Mouse (Mus musculus): ENCODE results near the gene Agbl4. TPM values are rescaled to one million over a fixed set of nuclear protein-coding genes. Genes with fewer than 3 reads are reported as not detected.

Gene Agbl4
- polyA plus RNA-seq, 1 experiment = not detected

DNA sequence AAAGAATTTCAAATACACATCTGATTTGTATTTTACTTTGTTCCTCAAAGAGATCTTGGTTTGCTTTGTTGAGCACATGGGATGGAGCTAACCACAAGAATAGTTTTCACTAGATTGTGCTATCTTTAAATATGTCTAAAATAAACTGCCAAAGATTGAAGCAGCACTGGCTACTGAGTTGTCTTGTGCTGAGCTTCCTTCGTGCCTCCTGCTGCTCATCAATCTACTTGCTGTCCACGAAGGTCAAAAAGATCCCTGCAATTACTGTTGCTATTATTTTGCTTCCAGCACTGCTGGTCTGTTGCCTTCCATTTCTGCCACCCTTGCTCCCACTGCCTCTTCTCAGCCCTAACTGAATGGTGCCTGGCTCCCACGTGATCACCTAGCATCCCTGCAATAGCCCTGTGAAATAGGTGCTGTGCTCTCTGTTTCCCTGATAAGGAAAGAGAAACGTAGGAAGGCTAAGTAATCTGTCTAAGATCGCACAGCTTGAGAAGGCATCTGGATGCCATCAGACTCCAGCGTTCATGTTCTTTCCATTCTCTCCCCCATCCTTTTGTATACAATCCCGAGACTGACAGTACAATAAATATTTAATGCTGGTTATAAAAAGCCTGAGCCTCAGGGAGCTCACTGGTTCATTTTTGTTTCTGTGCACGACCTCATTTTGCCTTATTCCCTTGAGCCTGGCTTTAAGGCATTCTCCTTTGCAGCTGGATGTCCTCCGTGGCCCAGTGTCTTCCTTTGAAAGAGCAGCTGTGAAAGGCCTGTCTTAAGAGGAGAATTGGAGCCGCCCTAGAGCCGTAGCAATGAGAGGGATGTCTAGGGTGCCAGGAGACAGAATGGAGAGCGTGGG lies 1273.3 kb downstream of the Agbl4 start:
- TF ChIP-seq GATA1 (IDR thresholded peaks at IDR 0.05; ENCODE audit: borderline replicate concordance, low read length) = no peak
- no peak for TF ChIP-seq FLI1 (IDR thresholded peaks at IDR 0.05; ENCODE audit: low read length)
- Histone ChIP-seq H3K4me3 (replicated peaks) (no peak overlapping the region), H3K4me1 (peaks cover 49% of the 10 kb centered on the region), H3K36me3 (replicated peaks; ENCODE audit: low read length) (no peaks in the 10 kb centered on the region), H3K9me3 (no peaks in the 10 kb centered on the region), H3K27me3 (replicated peaks) (no peaks in the 10 kb centered on the region)

DNA sequence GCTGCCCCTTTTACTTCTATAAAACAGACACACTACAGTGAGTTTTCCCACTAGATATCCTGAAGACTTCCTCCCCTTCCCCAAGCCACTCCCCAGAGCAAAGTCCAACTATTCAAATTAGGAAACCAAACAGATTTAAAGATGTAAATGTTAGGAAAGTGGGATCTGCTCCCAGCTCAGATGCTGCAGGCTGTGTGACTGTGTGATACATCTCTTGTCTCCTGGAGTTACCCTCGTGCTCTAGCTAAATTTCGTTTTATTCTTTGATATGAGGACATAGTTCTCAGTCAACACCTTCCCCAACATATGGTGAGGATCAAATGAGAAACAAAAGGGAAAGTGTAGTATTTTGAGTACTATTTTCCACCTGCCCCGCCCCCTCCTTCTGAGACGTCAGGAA lies 1274.0 kb downstream of the Agbl4 start:
- no peaks in the 10 kb centered on the region for H3K36me3 ChIP-seq (replicated peaks; ENCODE audit: low read length)
- peaks cover 42% of the 10 kb centered on the region for H3K4me1 ChIP-seq
- no peak for TF ChIP-seq FLI1 (IDR thresholded peaks at IDR 0.05; ENCODE audit: low read length)
- no peak for TF ChIP-seq GATA1 (IDR thresholded peaks at IDR 0.05; ENCODE audit: borderline replicate concordance, low read length)
- no peaks in the 10 kb centered on the region for H3K27me3 ChIP-seq (replicated peaks)
- H3K4me3 ChIP-seq (replicated peaks) = no peak overlapping the region
- no peaks in the 10 kb centered on the region for H3K9me3 ChIP-seq

DNA sequence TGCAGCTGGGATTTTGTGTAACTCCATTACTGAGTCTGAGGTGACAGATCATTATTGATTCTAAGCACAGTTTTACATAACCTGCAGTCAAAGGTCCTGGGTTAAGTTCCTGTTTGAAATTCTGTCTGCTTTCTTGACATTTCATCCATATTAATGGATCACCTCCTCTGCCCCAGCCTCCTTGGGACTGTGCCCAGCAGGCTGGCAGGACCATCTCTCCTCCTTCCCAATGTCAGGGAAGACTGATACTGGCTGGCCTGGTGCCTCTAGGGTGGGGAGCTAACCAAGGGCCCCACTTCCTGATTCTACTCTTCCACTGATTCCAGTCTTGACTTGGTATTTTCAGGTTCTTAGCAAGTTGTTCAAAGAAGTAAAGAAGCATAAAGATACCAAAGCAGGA lies 1276.4 kb downstream of the Agbl4 start:
- TF ChIP-seq GATA1 (IDR thresholded peaks at IDR 0.05; ENCODE audit: borderline replicate concordance, low read length) (no peak), FLI1 (IDR thresholded peaks at IDR 0.05; ENCODE audit: low read length) (no peak)
- H3K27me3 ChIP-seq (replicated peaks) = no peaks in the 10 kb centered on the region
- no peaks in the 10 kb centered on the region for H3K9me3 ChIP-seq
- peaks cover 24% of the 10 kb centered on the region for H3K4me1 ChIP-seq
- no peak overlapping the region for H3K4me3 ChIP-seq (replicated peaks)
- H3K36me3 ChIP-seq (replicated peaks; ENCODE audit: low read length) = no peaks in the 10 kb centered on the region

DNA sequence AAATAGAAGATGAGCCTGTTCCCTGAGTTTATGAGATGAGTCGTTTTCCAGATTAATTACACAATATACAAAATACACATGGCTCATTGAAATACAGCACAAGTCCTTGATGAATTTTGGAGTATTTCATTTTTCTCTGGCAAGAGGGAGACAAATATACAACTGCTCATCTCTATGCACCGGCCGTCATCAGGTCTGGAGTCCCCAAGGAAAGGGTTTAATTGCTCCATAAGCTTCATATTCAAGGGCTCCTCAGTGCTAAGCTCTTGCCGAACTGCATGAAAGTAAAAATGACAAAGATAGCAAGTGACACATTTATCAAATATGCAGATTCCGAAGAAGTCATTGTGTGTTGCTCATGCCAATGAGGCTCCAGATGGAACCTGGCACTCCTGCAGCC lies 1284.5 kb downstream of the Agbl4 start:
- TF ChIP-seq GATA1 (IDR thresholded peaks at IDR 0.05; ENCODE audit: borderline replicate concordance, low read length) (no peak), FLI1 (IDR thresholded peaks at IDR 0.05; ENCODE audit: low read length) (no peak)
- H3K36me3 ChIP-seq (replicated peaks; ENCODE audit: low read length) = no peaks in the 10 kb centered on the region
- H3K4me1 ChIP-seq = peaks cover 6% of the 10 kb centered on the region; the same call in 1 of the 2 replicates
- no peak overlapping the region for H3K4me3 ChIP-seq (replicated peaks)
- no peaks in the 10 kb centered on the region for H3K27me3 ChIP-seq (replicated peaks)
- H3K9me3 ChIP-seq = no peaks in the 10 kb centered on the region

DNA sequence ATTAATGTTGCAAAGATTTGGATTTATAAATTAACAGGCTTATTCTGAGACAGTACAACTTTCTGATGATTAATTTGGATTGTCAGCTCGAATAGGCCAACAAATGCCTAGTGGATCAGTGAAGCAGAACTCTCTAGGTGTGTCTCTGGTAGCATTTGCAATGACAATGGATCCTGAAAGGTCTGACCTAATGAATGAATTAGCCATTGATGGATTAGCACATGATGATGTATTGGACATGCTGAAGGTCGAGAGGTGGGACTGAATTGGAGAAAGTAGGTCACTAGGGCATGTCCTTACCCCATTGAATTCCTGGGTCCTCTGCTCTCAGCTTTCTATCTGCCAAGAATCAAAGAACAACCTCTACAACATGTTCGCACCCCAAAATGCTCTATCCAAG lies 1285.3 kb downstream of the Agbl4 start:
- Histone ChIP-seq H3K4me3 (replicated peaks) (no peak overlapping the region), H3K27me3 (replicated peaks) (no peaks in the 10 kb centered on the region), H3K4me1 (peaks cover 12% of the 10 kb centered on the region; the same call in 1 of the 2 replicates), H3K36me3 (replicated peaks; ENCODE audit: low read length) (no peaks in the 10 kb centered on the region), H3K9me3 (no peaks in the 10 kb centered on the region)
- TF ChIP-seq GATA1 (IDR thresholded peaks at IDR 0.05; ENCODE audit: borderline replicate concordance, low read length) (no peak), FLI1 (IDR thresholded peaks at IDR 0.05; ENCODE audit: low read length) (no peak)

DNA sequence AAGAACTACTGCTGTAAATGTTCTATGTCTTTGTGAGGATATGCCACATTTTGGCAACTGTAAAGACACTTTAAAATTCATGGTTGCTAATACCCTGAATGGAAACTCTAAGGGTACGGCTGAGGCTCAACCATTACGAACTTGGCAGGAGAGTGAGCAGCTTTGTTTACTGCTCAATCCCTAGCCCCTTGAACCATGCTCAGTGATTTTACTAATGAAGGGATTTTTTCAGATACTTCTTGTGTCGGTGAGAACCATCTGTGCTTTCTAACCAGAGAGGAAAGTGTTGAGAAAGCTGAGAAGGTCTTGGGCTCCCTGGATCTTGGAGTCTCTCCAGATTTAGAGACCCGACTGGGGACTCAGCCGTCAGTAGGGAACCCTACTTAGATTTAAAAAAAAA lies 1286.4 kb downstream of the Agbl4 start:
- no peaks in the 10 kb centered on the region for H3K9me3 ChIP-seq
- H3K27me3 ChIP-seq (replicated peaks) = no peaks in the 10 kb centered on the region
- TF ChIP-seq FLI1 (IDR thresholded peaks at IDR 0.05; ENCODE audit: low read length) = no peak
- no peak for TF ChIP-seq GATA1 (IDR thresholded peaks at IDR 0.05; ENCODE audit: borderline replicate concordance, low read length)
- peaks cover 12% of the 10 kb centered on the region; the same call in 1 of the 2 replicates for H3K4me1 ChIP-seq
- H3K4me3 ChIP-seq (replicated peaks) = no peak overlapping the region
- H3K36me3 ChIP-seq (replicated peaks; ENCODE audit: low read length) = no peaks in the 10 kb centered on the region

DNA sequence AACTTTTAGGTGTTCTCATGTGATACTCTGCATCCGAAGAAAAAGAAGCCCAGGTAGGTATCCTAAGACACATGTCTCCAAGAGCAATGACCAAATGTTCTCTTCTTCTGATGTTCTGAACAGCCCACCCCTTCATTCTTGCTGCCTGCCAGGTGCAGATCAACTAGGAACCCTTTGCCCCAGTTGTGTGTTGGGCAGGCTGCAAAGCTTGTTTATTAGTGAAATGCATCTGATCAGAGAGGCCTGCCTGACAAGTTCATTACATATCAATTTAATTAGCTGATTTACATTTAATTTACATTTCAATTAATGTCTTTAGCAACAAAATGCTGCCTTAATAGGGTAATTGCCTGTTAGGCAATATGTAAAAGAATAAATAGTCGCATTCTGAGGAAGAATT lies 1288.5 kb downstream of the Agbl4 start:
- TF ChIP-seq GATA1 (IDR thresholded peaks at IDR 0.05; ENCODE audit: borderline replicate concordance, low read length) = no peak
- no peak for TF ChIP-seq FLI1 (IDR thresholded peaks at IDR 0.05; ENCODE audit: low read length)
- H3K36me3 ChIP-seq (replicated peaks; ENCODE audit: low read length) = no peaks in the 10 kb centered on the region
- no peaks in the 10 kb centered on the region for H3K9me3 ChIP-seq
- no peak overlapping the region for H3K4me3 ChIP-seq (replicated peaks)
- H3K27me3 ChIP-seq (replicated peaks) = peaks cover 5% of the 10 kb centered on the region
- H3K4me1 ChIP-seq = peaks cover 12% of the 10 kb centered on the region; the same call in 1 of the 2 replicates

DNA sequence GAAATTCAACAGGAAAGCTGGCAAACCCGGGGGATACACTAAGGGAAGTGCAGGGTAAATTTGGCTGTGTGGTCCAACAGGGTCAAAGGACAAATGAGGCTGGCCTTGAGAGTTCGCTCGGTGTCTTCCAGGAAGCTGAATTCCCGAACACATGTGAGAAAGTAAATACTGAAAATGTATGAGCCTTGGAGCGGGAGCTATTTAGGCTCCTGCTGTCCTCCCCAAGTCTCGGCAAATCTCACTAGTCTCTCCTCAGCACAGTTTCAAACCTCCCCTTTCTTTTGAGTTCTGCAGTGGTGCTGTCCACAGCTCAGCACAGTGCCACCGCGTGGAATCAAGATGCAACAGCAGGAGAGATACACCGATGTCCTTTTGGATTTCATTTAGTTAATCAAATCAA lies 1289.5 kb downstream of the Agbl4 start:
- peaks cover 10% of the 10 kb centered on the region for H3K27me3 ChIP-seq (replicated peaks)
- H3K9me3 ChIP-seq = no peaks in the 10 kb centered on the region
- peak overlapping the region; percentile 89 for H3K4me3 ChIP-seq (replicated peaks)
- TF ChIP-seq GATA1 (IDR thresholded peaks at IDR 0.05; ENCODE audit: borderline replicate concordance, low read length) (no peak), FLI1 (IDR thresholded peaks at IDR 0.05; ENCODE audit: low read length) (no peak)
- H3K4me1 ChIP-seq = peaks cover 12% of the 10 kb centered on the region; the same call in 1 of the 2 replicates
- H3K36me3 ChIP-seq (replicated peaks; ENCODE audit: low read length) = no peaks in the 10 kb centered on the region

DNA sequence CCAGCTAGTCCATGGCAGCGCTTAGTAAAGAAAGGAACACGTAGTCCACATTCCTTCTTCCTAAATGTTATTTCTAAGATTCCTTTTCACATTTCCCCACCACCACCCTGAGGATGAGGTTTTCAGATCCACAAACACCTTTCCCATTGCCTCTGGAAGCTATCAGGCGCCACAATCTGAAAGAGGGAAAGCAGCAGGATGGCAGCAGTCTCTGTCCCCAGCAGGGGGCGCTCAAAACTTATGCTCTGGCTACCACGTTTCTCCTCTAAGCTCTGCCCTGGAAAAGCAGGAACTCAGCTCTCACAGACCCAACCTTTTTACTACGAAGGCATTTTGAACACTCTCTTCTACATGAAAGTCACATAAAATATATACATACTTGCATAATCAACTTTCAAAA lies 1290.2 kb downstream of the Agbl4 start:
- Histone ChIP-seq H3K27me3 (replicated peaks) (peaks cover 10% of the 10 kb centered on the region), H3K9me3 (no peaks in the 10 kb centered on the region), H3K36me3 (replicated peaks; ENCODE audit: low read length) (no peaks in the 10 kb centered on the region), H3K4me3 (replicated peaks) (peak overlapping the region; percentile 89), H3K4me1 (peaks cover 12% of the 10 kb centered on the region; the same call in 1 of the 2 replicates)
- no peak for TF ChIP-seq FLI1 (IDR thresholded peaks at IDR 0.05; ENCODE audit: low read length)
- 0 out of 3 replicates have a peak, but pooled peaks have one; percentile 40 for TF ChIP-seq GATA1 (IDR thresholded peaks at IDR 0.05; ENCODE audit: borderline replicate concordance, low read length)

DNA sequence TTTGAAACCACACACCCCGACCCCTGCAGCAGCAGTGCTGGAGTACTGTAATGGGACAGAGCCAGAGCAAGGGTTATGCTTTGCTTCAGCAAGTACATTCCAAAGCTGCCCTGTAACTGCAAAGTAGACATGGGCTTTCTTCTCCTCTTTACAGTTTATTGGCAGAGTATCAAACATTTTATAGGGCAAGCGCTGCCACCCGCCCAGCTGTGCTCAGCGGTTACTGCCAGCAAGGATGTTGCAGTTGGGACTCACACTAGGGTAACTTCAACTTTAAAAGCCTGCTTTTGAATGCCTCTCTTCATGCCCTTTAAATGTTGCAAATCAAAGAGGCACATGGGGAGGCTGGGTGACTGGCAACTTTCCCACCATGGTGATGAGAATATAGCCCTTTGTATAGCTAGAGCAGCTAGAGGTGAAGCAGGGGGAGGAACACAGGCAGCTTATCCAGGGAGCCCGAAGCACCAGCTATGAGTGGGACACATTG lies 1293.6 kb downstream of the Agbl4 start:
- TF ChIP-seq GATA1 (IDR thresholded peaks at IDR 0.05; ENCODE audit: borderline replicate concordance, low read length) (no peak), FLI1 (IDR thresholded peaks at IDR 0.05; ENCODE audit: low read length) (no peak)
- H3K4me3 ChIP-seq (replicated peaks) = no peak overlapping the region
- peaks cover 10% of the 10 kb centered on the region for H3K27me3 ChIP-seq (replicated peaks)
- no peaks in the 10 kb centered on the region for H3K36me3 ChIP-seq (replicated peaks; ENCODE audit: low read length)
- no peaks in the 10 kb centered on the region for H3K9me3 ChIP-seq
- H3K4me1 ChIP-seq = peaks cover 12% of the 10 kb centered on the region; the same call in 1 of the 2 replicates

All from megakaryocyte, embryonic 14.5 days (primary cell).